Mouse (Mus musculus): ENCODE measurements around the gene Cyp4a14. TPM values are rescaled to one million over a fixed set of nuclear protein-coding genes. Genes with fewer than 3 reads are reported as not detected.

The Cyp4a14 gene
- polyA plus RNA-seq, 1 experiment from 2014 or later: not detected

DNA sequence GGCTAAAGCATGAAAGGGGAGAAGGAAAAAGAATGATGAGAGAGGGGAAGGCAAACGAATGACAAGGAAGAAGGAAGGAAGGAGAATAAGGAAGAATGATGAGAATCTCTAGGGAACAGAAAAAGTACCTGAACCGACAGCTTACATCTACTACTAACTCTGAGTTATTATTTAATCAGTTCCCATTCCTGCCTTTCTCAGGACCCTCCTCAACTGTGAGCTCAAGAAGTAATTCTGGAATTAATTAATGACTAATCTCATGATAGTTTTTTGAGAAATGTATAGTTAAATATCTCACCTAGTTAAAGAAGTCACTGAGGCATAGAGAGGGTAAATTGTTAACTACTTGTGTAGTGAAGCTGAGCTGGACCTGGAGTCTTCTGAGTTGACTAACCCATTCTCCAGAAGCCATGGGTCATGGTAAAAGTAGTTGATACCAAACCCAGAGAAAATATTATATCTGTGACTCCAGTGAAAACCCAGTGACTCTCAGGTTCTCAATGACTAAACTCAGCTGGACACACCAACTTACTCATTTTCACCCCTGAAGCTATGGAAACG, 45.3 kb downstream of the Cyp4a14 start:
- DNase-seq (ENCODE audit: low read depth, low spot score) (no peak), ATAC-seq (no peak)
- no peak for TF ChIP-seq CTCF (IDR thresholded peaks at IDR 0.05)

More for the DNA sequence above, 45.3 kb downstream of the Cyp4a14 start:
- ChIA-PET CTCF (interaction anchor here (1.1 kb wide), 1 partner anchor 10 kb away, joined by 3 read pairs; no protein-coding TSS in a partner anchor), POLR2A (no interaction called here)
- no peaks in the 10 kb centered on the region for H3K27me3 ChIP-seq
- in situ Hi-C loops (cut with MboI; ENCODE audit: low pct_unique_long_range_greater_than_20kb): loop anchor here (10.0 kb wide), 1 partner anchor 96 kb away; no protein-coding TSS in a partner anchor

Other genes starting within 250 kb of the Cyp4a14 start
- gene Cyp4a12a, start 197.1 kb downstream of the Cyp4a14 start, polyA plus RNA-seq (2021): 0.44 TPM
- gene Cyp4a12b, start 84.5 kb downstream of the Cyp4a14 start, polyA plus RNA-seq (2021): 0.22 TPM
- gene Cyp4a30b, start 43.5 kb downstream of the Cyp4a14 start, polyA plus RNA-seq (2021): not detected
- not detected for gene Cyp4a10, start 22.1 kb upstream of the Cyp4a14 start, polyA plus RNA-seq (2021)
- not detected for gene Cyp4a31, start 67.5 kb upstream of the Cyp4a14 start, polyA plus RNA-seq (2021)
- gene Cyp4a32, start 104.8 kb upstream of the Cyp4a14 start, polyA plus RNA-seq (2021): not detected
- 0.19 TPM for gene Cyp4b1, start 151.6 kb upstream of the Cyp4a14 start, polyA plus RNA-seq (2021)
- gene Efcab14, start 241.6 kb upstream of the Cyp4a14 start, polyA plus RNA-seq (2021): 38.9 TPM